Mouse (Mus musculus): Measurements from ENCODE around the gene 4931440F15Rik. TPM values are rescaled to one million over a fixed set of nuclear protein-coding genes. Genes with fewer than 3 reads are reported as not detected.

Gene 4931440F15Rik
- total RNA-seq (2023): 1 to 10 TPM in 1 of 2 experiments, under 1 TPM in 1; 0.86 to 1.5 TPM

DNA sequence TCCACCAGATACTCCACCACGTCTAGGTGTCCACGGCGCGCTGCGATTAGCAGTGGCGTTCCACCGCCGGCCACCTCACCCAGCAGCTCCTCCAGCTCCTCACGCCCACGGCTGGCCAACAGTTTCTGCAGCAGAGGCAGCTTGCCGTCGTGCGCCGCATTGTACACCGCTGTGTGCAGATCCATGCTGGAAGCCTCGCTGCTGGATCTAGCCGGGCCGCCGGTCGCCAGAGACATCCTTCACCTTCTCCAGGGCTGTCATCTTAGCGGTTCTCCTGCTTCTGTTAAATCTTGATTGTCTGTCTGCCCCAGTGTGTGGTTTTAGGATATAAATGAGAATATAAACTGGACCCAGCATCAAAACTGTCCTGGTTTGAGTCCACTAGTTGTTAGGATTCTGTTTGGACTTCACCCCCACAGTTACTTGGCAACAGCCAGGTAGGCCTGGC is at the start of gene 4931440F15Rik:
Gene 4931440F15Rik, minus strand, starts transcription at position 398 of the 448 bp plus-strand sequence.

Other genes starting within 250 kb of the 4931440F15Rik start
- 100 to 1,000 TPM; 199 to 208 TPM for gene Rtn4, start 132.7 kb downstream of the 4931440F15Rik start, total RNA-seq (2023)
- gene Eml6, start 200.4 kb upstream of the 4931440F15Rik start, total RNA-seq (2023): 1 to 10 TPM; 9.1 to 9.3 TPM

All from monocyte, adult 59 days (primary cell).